Mouse (Mus musculus) left cerebral cortex, postnatal 36 days (tissue): Measurements from ENCODE around the gene Tnip1. TPM values are rescaled to one million over a fixed set of nuclear protein-coding genes. Genes with fewer than 3 reads are reported as not detected.
"Not testable (repeated sequence)": the region's sequence is repeated elsewhere in the genome, so short reads cannot be mapped to it uniquely, and the experiment has no call there.

Experiments
- DNase-seq, 2 experiments: peaks; one replicate each; pipeline ENCODE4 v3.0.0; 2021 to 2022; ENCODE audit warnings: low spot score in 2 of 2, mixed read lengths in 1 of 2
- intact Hi-C: fragments of 180-260 bp; cut with DNase I; formaldehyde crosslinking; loops from one replicate; pipeline ENCODE4 v1.15.1; 2025
- total RNA-seq, 2 experiments: library from RNA; stranded (reverse); gene quantifications; 2 replicates each; pipeline ENCODE4 v1.2.3; 2021

Tnip1 gene
- total RNA-seq, 2 experiments from 2014 or later, result 37.5 to 42.0 TPM

DNA sequence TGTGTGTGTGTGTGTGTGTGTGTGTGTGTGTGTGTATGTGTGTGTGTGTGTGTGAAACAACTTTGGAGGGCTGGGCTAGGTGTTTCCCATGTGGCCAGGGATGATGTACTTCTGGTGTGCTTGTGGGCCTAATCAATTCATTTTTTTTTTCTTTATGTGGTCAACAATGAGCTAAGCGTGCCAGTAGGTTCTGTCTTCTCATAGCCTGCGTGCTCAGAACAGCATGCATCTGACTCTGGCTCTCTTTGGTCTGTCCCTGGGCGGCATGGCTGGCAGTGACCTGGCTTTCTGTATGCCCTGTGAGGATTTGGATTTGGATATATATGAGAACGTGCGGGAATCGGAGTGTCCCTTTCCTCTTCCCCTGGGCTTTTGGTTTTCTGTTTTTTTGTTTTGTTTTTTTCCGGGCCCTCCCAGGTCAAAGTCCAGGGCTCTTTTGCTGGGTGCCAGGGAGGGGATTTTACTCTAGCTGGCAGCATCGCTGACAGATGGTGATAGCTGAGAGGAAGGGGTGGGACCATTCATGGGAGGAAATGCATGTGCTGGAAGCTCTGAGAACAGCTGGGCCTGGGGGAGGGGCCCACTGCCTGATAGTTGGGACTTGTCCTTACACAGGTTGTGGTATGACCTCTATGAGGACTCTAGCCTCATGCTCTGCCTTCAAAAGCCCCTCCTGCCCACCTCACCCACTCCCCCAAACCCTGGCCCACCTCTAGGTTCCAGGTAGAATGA lies 10.9 kb upstream of the Tnip1 start:
- no peak for DNase-seq
- intact Hi-C loops, result no loop called here

DNA sequence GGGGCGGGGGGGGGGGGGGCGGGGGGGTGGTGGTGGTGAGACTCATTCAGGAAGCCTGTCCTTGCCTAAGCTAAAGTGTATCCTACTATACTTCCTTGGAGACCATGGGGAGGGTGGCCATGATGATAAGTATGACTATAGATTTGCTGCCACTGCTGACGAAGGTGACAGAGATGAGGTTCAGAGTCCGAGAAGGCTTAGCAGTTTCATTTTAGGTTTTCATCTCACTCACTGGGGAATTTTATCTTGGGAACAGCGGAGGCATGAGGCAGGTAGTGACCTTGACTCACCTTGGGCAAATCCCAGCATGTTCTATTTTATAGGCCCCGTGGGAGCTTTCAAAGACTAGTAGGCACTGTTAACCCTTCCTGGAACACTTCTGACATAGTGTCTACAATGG lies 10.1 kb upstream of the Tnip1 start:
- intact Hi-C loops, result no loop called here

DNA sequence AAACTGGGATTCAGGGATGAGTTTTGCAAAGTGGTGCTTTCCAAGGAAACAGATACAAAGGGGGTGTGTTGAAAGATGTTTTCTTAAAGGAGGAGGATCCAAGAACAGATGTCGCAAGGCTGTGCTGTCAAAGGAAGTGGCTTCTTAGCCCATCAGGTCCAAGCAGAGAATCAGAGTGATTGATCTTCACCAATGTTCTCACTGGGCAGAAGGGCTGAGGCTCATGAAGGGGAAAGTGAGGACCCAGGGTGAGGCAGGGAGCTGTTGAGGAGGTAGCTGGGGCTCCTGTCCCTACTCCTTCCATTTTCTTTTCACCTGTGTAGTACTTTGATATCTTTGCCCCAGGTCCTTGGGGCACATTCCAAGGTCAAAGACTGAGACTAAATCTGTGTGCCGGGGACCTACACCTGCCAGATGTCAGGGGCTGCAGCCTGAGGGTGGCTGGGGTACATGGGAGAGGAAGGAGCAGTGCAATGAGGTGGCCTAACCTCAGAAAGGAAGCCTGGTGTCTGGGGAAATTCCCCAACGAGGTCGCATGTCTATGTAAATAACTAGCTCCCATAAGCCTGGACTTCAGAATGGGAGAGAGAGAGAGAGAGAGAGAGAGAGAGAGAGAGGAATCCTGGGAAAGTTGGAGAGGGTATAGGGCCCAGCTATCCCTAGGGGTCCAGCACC lies 9.5 kb upstream of the Tnip1 start:
- intact Hi-C loops, result no loop called here
- no peak for DNase-seq

More for the DNA sequence above, 10.1 kb upstream of the Tnip1 start:
- no peak for DNase-seq

DNA sequence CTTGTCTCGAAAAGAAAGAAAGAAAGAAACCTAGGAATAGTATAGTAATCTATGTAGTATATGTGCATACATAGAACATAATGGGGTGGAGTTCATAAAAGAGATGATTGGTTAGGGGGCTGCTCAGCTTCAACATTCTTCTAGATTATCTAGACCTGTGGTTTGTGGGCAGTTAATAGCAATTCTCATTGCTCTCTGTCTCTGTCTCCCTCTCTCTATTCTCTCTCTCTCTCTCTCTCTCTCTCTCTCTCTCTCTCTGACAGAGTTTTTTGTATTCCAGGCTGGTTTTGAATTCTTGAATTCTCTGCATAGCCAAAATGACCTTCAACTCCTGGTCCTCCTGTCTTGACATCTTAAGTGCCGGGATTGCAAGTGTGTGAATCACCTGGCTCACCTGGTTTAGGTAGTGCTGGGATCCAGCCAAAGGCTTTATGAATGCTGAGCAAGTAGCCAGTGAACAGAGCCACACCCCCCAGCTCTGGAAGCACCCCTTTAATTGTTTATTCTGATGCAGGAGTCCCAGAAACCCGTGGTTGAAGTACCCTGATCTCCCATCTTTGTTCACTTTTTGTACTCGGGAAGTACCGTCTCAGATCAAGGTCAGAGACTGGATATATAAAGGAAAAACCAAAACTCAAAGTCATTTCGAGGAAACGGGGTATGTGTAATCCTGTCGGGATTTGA lies 8.8 kb upstream of the Tnip1 start:
- intact Hi-C loops, result no loop called here
- no peak for DNase-seq

DNA sequence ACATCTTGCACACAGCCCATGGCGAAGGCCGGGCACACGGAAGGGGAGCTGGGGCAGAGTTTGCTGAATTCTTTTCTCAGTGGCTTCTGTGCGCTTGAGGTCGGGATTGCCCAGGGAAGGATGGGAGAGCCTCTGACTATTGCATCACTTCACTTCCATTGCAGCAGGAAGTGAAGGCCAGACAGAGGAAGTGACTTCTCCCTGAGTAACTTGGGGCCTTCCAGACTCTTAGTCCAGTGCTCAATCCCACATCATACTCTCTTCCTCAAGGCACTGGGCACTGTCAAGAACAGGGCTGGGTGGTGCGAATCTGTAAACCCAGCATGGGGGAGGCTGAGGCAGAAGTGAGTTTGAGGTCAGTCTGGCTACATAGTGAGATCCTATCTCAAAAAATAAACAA lies 2.5 kb upstream of the Tnip1 start:
- no peak for DNase-seq
- intact Hi-C loops, result no loop called here

DNA sequence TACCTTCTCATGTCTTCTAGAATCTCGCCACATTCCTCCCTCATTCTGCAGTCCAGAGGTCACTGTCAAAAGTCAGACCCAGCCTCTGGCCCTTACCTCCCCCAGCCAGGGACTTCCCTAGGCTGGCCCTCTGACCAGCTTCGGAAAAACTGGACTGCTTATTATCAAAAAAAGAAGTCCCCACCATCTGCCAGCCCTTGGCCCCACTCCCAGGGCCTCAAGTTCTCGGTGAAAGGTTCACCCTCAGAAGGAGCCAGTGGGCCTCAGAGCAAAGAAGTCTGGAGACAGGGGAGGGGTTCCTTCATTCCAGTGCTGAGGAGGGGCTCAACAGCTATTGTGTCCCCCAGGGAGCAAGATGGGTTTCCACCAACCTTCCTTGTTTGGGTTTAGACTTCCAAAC lies 796 bp downstream of the Tnip1 start:
- no peak for DNase-seq
- intact Hi-C loops, result no loop called here

- no peak for DNase-seq
- intact Hi-C loops, result no loop called here
Measured at GRCm38 (mm10) chr11:54961164-54961850, 1.4 kb downstream of the Tnip1 start.

DNA sequence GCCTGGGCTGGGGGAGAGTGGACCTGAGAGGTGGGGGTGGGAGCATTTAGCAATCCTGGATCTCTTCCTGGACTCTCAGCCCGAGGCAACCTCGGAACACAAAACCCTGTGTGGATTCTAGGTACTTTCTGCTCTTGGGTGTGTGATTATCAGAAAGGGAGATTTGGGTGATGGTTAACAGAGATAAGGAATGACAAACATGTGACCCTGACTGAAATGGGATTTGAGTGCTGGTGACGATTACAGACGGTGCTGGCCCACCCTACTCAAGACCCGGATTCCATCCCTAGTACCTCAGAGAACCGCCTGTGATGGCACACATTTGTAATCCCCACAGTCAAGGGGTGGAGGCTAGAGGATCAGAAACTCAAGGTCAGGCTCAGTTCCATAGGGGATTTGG lies 2.5 kb downstream of the Tnip1 start:
- DNase-seq, result no peak
- intact Hi-C loops, result no loop called here

- DNase-seq, result no peak
- intact Hi-C loops, result no loop called here
Measured at GRCm38 (mm10) chr11:54958571-54959073, 4.1 kb downstream of the Tnip1 start.

DNA sequence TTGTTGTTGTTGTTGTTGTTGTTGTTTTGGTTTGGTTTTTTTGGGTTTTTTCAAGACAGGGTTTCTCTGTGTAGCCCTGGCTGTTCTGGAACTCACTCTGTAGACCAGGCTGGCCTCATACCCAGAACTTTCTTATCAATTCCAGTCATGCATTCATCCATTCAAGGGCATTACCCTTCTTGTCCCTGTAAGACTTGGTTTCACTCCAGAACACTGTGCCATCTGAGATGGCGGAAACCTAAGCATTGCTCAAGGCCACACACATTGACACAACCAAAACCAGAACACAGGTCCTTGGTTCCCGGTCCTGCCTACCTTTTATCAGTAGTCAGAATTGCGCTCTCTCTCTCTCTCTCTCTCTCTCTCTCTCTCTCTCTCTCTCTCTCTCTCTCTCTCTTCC lies 5.0 kb downstream of the Tnip1 start:
- intact Hi-C loops, DNase-seq: not testable (repeated sequence)

DNA sequence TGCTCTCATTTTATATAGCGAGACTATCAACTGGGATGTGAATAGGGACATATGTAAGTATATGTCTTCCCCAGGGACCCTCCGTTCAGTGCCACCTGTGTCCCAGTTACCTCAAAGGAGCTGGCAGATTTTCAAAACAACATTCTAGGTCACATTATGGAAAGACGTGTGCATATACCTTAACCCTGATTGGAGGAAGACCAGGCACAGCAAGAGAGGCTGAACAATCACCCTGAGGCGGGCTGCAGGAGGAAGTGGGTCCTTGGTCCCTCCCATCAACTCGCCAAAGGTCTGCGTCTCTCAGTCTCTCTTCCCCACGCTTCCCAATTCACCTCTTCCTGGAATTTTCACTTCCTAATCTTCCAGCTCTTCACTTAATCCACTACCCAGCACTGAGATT lies 5.8 kb downstream of the Tnip1 start:
- intact Hi-C loops, result no loop called here
- DNase-seq, result no peak

DNA sequence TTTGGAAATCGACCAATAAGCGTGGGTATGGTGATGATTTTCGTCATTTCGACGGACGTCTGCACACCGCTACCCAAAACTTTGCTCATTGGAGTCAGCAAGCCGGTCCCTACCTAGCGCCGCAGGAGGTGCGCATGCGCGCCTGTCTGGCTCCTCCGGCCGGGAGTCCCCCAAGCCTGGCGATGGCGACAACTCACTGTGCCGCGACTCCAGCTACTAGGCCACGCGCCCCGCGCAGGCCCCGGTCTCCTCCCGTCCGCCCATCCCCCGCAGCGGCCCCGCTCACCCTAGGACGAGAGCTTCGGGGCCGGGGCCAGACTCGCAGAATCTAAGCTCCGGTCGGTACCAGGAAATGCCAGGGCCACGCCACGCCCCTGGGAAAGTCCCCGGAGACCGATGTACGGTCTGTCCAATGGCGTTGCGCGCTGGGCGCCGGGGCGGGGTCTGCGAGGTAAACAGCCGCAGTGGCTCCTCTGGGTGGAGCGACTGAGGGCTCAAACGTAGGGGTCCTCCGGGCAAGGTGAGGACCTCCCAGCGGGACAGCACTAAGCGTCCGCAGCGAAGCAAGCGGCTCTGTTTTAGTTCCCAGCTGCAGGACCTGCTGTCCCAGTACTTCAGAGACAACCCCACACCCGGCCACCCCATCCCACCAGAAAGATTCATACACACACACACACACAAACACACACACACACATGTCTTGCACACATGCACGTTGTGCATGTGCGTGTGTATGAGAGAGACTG lies 6.8 kb downstream of the Tnip1 start:
- DNase-seq, result peak; percentile 99
- intact Hi-C loops, result no loop called here

DNA sequence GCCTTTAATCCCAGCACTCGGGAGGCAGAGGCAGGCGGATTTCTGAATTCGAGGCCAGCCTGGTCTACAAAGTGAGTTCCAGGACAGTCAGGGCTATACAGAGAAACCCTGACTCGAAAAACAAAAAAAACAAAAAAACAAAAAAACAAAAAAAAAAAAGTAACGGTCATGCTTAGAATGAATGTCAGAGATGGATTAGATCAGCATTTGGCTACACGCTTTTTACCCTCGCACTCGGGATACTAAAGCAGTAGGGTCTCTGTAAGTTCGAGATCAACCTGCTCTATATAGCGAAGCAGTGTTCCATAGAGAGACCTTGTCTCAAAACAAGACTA lies 7.3 kb downstream of the Tnip1 start:
- intact Hi-C loops, DNase-seq: not testable (repeated sequence)

DNA sequence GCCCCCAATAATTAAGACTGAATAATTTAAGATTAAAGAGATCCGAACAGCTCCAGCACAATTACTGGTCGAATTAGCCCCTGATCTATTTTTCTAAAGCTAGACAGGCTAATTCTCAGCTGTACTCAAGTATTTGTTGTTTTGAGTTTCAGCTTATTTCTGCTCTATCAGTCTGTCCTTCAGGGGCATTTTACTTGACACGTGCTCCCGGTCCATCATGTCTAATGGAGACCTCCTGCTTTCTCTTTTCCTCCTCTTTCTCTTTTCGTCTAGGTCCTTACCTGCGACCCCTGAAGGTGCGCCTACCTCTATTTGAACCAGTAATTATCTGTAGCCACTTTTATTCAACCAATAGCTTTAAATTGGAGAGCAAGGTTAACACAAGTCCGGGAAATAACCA lies 8.0 kb downstream of the Tnip1 start:
- intact Hi-C loops, result no loop called here
- DNase-seq, result no peak

DNA sequence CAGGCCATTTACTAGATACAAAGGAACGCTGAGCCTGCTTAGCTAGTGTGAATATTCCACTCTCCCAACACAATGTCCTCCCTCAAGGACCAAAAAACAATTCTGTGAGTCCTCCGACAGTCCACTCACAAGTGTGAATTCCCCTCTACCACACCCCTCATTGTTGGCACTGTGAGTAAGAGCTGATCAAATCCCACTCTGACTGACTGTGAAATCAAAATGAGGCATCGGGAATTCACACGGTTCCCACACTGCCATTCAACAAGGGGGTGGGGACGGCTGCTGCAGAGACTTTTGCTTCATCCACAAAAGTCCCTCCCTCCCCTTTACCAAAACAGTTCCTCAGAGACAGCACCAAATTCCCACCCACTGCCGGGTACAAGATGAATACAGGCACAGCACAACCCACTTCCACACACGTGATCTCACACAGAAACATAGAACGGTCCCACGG lies 8.7 kb downstream of the Tnip1 start:
- DNase-seq, result peak; percentile 17 to 30
- intact Hi-C loops, result no loop called here

DNA sequence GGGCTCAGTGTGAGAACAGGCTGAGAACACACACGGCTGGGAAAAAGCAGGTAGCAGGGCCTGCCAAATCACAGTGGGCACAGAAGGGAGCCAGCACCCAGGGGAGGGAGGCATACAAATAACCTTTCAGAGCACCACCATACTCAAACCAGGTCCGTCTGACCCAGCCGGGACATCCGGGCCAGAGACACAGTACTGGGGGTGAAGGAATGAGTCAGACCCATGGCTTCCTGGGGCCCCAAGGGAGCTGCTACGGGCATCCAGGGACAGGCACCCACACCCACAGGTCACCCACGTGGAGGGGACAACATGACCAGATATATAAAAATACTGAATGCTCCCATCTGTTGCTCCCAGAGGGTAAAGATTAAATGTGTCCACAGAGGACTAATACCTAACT lies 10.1 kb downstream of the Tnip1 start:
- DNase-seq, result no peak
- intact Hi-C loops, result no loop called here

GRCm38 (mm10) chr11:54950684-54951083 lies 12.0 kb downstream of the Tnip1 start:
- DNase-seq, result no peak
- intact Hi-C loops, result no loop called here

- no peak for DNase-seq
- intact Hi-C loops, result no loop called here
Measured at GRCm38 (mm10) chr11:54949717-54950116, 13.0 kb downstream of the Tnip1 start.

GRCm38 (mm10) chr11:54944702-54945101 lies 18.0 kb downstream of the Tnip1 start:
- no peak for DNase-seq
- intact Hi-C loops, result no loop called here

- no peak for DNase-seq
- intact Hi-C loops, result no loop called here
Measured at GRCm38 (mm10) chr11:54940056-54940455, 22.7 kb downstream of the Tnip1 start.
